Mouse (Mus musculus) megakaryocyte, embryonic 14.5 days (primary cell): ENCODE data around the gene Rundc3a.

Experiments used
- FLI1 ChIP-seq: IDR thresholded peaks from 2 replicates; pipeline ENCODE4 v1.6.1; 2012; ENCODE audit warnings: low read length, inconsistent platforms, mixed read lengths
- GATA1 ChIP-seq: IDR thresholded peaks from 3 replicates; pipeline ENCODE4 v1.6.1; 2012; ENCODE audit warnings: mixed read lengths, low read length, inconsistent platforms, borderline replicate concordance

GRCm38 (mm10) chr11:102433866-102434265 is 40.7 kb downstream of the Rundc3a start:
- TF ChIP-seq GATA1: no peak
- TF ChIP-seq FLI1: no peak
